Mouse (Mus musculus): Measurements from ENCODE around the gene Clrn1. TPM values are rescaled to one million over a fixed set of nuclear protein-coding genes. Genes with fewer than 3 reads are reported as not detected.

The Clrn1 gene
- not detected in 2 replicates for polyA plus RNA-seq (2012; rRNA removed; ENCODE audit: low replicate concordance)

GRCm38 (mm10) chr3:58884801-58885573 is at the start of gene Clrn1:
Clrn1 (minus strand) TSS chr3:58885340.

GRCm38 (mm10) chr3:58822211-58822610 is 62.9 kb downstream of the Clrn1 start, which contains the start of gene Mindy4b-ps:
Mindy4b-ps (minus strand) TSS chr3:58822311.

Other genes starting within 250 kb of the Clrn1 start
- gene Erich6, start 248.1 kb downstream of the Clrn1 start, polyA plus RNA-seq (2012; rRNA removed; ENCODE audit: low replicate concordance) = not detected in 2 replicates
- gene Siah2, start 192.9 kb downstream of the Clrn1 start, polyA plus RNA-seq (2012; rRNA removed; ENCODE audit: low replicate concordance) = 20.4 and 41.4 TPM in 2 replicates
- gene Mindy4b-ps, start 63.0 kb downstream of the Clrn1 start, polyA plus RNA-seq (2012; rRNA removed; ENCODE audit: low replicate concordance) = not detected in 2 replicates
- 0.50 and 0.81 TPM in 2 replicates for gene Med12l, start 120.5 kb upstream of the Clrn1 start, polyA plus RNA-seq (2012; rRNA removed; ENCODE audit: low replicate concordance)
- gene Gpr171, start 216.5 kb upstream of the Clrn1 start, polyA plus RNA-seq (2012; rRNA removed; ENCODE audit: low replicate concordance) = 0.18 and 0.43 TPM in 2 replicates

Data from duodenum, adult 2 months (tissue).